Mouse (Mus musculus) midbrain, embryonic 12.5 days (tissue): Measurements from ENCODE around the gene Ephb1. TPM values are rescaled to one million over a fixed set of nuclear protein-coding genes. Genes with fewer than 3 reads are reported as not detected.

ENCODE experiments used
- ATAC-seq: fragments of 200-750 bp; cut with Nextera tagmentation; 2 replicates; pipeline ENCODE4 v1.8.0; 2017; ENCODE audit warnings: low read depth, moderate TSS enrichment, moderate library complexity; ENCODE audit not compliant: low FRiP score
- H3K27ac ChIP-seq: fragments of 300-500 bp; sonication (generic); replicated peaks from 2 replicates; pipeline ENCODE4 v1.5.1; 2016; ENCODE audit warnings: mild to moderate bottlenecking
- H3K27me3 ChIP-seq: fragments of 300-500 bp; sonication (generic); 2 replicates; pipeline ENCODE4 v1.6.1; 2016; ENCODE audit warnings: mild to moderate bottlenecking
- H3K36me3 ChIP-seq: fragments of 300-500 bp; sonication (generic); 2 replicates; pipeline ENCODE4 v1.6.1; 2016
- H3K4me1 ChIP-seq: fragments of 300-500 bp; sonication (generic); 2 replicates; pipeline ENCODE4 v1.6.1; 2016
- H3K4me2 ChIP-seq: fragments of 300-500 bp; sonication (generic); replicated peaks from 2 replicates; pipeline ENCODE4 v1.6.1; 2016; ENCODE audit warnings: mild to moderate bottlenecking, moderate library complexity
- H3K4me3 ChIP-seq: fragments of 300-500 bp; sonication (generic); 2 replicates; pipeline ENCODE4 v1.5.1; 2016; ENCODE audit warnings: mild to moderate bottlenecking
- H3K9ac ChIP-seq: fragments of 300-500 bp; sonication (generic); replicated peaks from 2 replicates; pipeline ENCODE4 v1.6.1; 2016; ENCODE audit warnings: mild to moderate bottlenecking, moderate library complexity
- H3K9me3 ChIP-seq: fragments of 300-500 bp; sonication (generic); 2 replicates; pipeline ENCODE4 v1.6.1; 2016; ENCODE audit warnings: mild to moderate bottlenecking
- WGBS: fragments of 180-500 bp; shearing (Covaris S2); methylation state at CpG from one replicate; pipeline ENCODE4 v1.1.7; 2016; 5-methylcytosine and 5-hydroxymethylcytosine counted together
- polyA plus RNA-seq: library from polyadenylated mRNA; unstranded; fragments of >200 nt; fragmentation: Nextera tagmentation; extraction: Ambion mirVana; gene quantifications from 2 replicates; pipeline ENCODE4 v1.2.1, GENCODE M21; 2016

The Ephb1 gene
- polyA plus RNA-seq, 1 experiment from 2014 or later = 29.9 TPM

DNA sequence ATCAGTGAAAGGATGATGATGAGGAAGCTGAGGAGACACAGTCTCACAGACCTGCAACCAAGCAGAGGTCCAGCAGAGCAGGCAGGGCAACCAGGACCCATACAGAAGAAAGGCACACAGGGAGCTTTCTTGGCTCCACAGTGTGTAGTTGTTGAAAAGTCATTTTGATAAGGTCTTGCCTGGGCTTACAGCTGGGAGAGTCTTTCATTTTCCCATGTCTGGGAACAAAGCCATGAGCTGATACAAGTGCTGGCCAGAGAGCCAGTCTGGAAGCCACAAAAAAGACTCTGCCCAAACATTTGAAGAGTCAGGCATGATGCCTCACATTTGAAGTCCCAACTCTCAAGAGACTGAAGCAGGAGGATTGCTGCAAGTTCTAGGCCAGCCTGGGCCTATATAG, 339.0 kb downstream of the Ephb1 start:
- ATAC-seq = no peak
- Histone ChIP-seq H3K4me2 (no peak overlapping the region), H3K27me3 (no peaks in the 10 kb centered on the region), H3K36me3 (no peaks in the 10 kb centered on the region), H3K9me3 (peaks cover 5% of the 10 kb centered on the region; the same call in 1 of the 2 replicates), H3K4me1 (no peaks in the 10 kb centered on the region), H3K9ac (no peak overlapping the region), H3K27ac (no peak overlapping the region), H3K4me3 (no peak overlapping the region)

DNA sequence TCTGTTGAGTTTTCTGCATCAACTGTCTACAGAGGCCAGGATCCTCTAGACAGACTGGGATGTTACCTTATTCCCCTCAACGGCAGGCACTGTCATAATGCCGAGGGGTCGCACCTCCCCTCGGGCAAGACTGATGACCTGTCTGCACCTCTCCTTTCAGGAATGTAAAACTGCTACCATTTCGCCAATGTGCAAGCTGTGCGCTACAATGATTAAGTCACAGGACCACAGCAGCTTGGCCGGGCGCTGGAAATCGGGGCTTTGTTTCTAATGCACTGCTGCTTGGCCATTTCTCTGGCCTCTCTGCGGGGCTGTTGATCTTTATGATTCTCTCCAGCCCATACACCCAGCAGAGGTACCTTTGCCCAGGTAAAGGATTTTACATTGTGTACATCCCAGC, 346.8 kb downstream of the Ephb1 start:
- WGBS = 87% methylated on average over 10 of the region's 10 CpGs
- no peak overlapping the region for H3K9ac ChIP-seq
- no peak overlapping the region for H3K4me3 ChIP-seq
- H3K36me3 ChIP-seq = no peaks in the 10 kb centered on the region
- H3K4me1 ChIP-seq = peaks cover 8% of the 10 kb centered on the region; the same call in 1 of the 2 replicates
- no peaks in the 10 kb centered on the region for H3K9me3 ChIP-seq
- H3K27me3 ChIP-seq = 0 out of 2 replicates have a peak, but pooled peaks cover 5% of the 10 kb centered on the region
- H3K4me2 ChIP-seq = no peak overlapping the region
- no peak overlapping the region for H3K27ac ChIP-seq
- no peak for ATAC-seq

DNA sequence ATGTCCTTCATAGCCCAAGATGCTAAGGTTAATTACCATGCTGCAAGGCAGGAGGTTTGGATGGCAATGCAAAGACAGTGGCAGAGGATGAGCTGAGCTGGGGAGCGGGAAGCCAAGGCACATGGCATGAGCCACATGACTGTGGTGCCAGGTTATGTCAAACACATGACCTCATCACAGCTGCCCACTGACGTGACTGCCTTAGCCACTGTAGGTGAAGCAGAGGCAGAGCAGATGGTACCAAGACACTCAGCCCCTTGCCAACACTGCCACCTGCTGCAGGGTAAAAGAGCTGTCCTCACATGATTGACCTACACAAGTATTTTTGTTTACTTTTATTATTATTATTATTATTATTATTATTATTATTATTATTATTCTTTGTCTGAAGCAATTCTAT, 348.0 kb downstream of the Ephb1 start:
- 70% methylated on average over 2 of the region's 2 CpGs for WGBS

DNA sequence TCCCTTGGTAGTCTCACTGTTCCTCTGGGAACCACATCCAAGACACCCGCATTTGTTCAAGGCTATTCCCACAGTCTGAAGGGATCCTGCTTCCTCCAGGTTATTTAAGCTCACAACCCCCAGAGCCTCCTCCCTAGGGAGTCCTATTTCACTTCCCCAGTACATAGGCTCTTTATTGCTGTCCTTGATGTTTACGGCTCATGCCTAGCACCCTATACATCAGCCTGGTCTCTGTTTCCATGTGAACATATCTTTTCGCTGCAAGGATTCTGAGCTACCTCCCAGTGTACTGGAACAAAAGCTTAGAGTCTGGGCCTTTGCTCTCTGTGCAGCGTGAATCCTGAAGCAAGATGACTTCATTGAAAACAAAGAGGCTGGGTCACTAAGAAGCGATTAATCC, 351.6 kb downstream of the Ephb1 start:
- no peak for ATAC-seq
- H3K4me3 ChIP-seq = no peak overlapping the region
- 0 out of 2 replicates have a peak, but pooled peaks cover 2% of the 10 kb centered on the region for H3K9me3 ChIP-seq
- 0 out of 2 replicates have a peak, but pooled peaks cover 5% of the 10 kb centered on the region for H3K27me3 ChIP-seq
- H3K4me2 ChIP-seq = no peak overlapping the region
- peaks cover 8% of the 10 kb centered on the region; the same call in 1 of the 2 replicates for H3K4me1 ChIP-seq
- H3K36me3 ChIP-seq = peaks cover 5% of the 10 kb centered on the region; the same call in 1 of the 2 replicates
- H3K27ac ChIP-seq = 0 out of 2 replicates have a peak overlapping the region, but pooled peaks have one; percentile 6
- H3K9ac ChIP-seq = no peak overlapping the region
- 29% methylated on average over 5 of the region's 5 CpGs for WGBS

More for the DNA sequence above, 348.0 kb downstream of the Ephb1 start:
- Histone ChIP-seq H3K27me3 (0 out of 2 replicates have a peak, but pooled peaks cover 5% of the 10 kb centered on the region), H3K9ac (no peak overlapping the region), H3K4me2 (no peak overlapping the region), H3K4me1 (peaks cover 8% of the 10 kb centered on the region; the same call in 1 of the 2 replicates), H3K4me3 (no peak overlapping the region), H3K27ac (no peak overlapping the region), H3K36me3 (no peaks in the 10 kb centered on the region), H3K9me3 (no peaks in the 10 kb centered on the region)
- ATAC-seq = no peak

DNA sequence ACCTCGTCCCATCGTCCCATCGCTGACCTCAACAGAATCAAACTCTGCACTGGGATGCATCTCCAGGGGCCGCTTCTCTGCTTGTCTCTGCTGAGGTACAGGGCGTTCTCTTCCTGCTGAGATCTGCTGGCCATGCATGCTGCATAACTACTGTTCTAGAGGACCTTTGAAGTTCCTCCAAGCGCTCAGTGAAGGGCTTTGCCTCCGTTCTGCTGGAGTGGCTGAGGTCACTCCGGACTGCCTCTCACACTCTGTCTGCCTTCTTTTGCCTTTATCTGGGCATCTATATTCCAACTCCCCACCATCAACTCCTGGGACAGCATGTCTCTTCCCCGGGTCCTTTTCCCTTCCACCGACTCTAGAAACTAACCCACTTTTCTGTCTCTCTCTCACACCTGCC, 352.3 kb downstream of the Ephb1 start:
- WGBS = 91% methylated on average over 10 of the region's 10 CpGs
- no peak for ATAC-seq
- Histone ChIP-seq H3K9me3 (0 out of 2 replicates have a peak, but pooled peaks cover 2% of the 10 kb centered on the region), H3K4me3 (no peak overlapping the region), H3K9ac (no peak overlapping the region), H3K27me3 (0 out of 2 replicates have a peak, but pooled peaks cover 5% of the 10 kb centered on the region), H3K4me2 (no peak overlapping the region), H3K4me1 (peaks cover 9% of the 10 kb centered on the region; the same call in 1 of the 2 replicates), H3K36me3 (peaks cover 5% of the 10 kb centered on the region; the same call in 1 of the 2 replicates), H3K27ac (no peak overlapping the region)

DNA sequence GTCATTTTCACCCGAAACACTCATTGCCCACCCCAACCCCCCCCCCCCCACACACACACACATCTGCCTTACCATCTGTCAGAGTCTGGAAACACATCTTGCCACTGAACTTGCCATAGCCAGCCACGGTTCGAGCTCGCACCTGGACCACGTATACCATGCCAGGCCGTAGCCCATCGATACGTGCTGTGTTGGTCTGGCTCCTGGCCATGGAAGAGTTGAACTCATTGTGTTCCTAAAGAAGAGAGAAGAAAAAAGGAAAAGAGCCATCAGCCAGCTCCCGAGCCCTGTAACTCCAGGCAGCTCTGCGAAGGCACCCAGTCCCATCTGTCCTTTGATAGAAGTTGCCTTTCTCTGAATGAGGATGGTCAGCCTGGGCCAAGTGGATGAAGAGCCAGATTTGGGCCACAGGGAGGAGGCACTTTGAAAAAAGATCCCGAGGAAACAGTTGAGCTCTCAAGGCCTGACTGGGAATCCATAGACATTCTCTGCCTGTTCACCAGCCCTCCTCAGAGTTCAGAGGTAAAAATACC, 352.8 kb downstream of the Ephb1 start:
- 0 out of 2 replicates have a peak, but pooled peaks cover 2% of the 10 kb centered on the region for H3K9me3 ChIP-seq
- H3K36me3 ChIP-seq = peaks cover 5% of the 10 kb centered on the region; the same call in 1 of the 2 replicates
- peaks cover 13% of the 10 kb centered on the region; the same call in 1 of the 2 replicates for H3K4me1 ChIP-seq
- no peak overlapping the region for H3K27ac ChIP-seq
- no peak overlapping the region for H3K9ac ChIP-seq
- no peak for ATAC-seq
- no peak overlapping the region for H3K4me3 ChIP-seq
- 95% methylated on average over 11 of the region's 11 CpGs for WGBS
- no peak overlapping the region for H3K4me2 ChIP-seq
- 0 out of 2 replicates have a peak, but pooled peaks cover 5% of the 10 kb centered on the region for H3K27me3 ChIP-seq

DNA sequence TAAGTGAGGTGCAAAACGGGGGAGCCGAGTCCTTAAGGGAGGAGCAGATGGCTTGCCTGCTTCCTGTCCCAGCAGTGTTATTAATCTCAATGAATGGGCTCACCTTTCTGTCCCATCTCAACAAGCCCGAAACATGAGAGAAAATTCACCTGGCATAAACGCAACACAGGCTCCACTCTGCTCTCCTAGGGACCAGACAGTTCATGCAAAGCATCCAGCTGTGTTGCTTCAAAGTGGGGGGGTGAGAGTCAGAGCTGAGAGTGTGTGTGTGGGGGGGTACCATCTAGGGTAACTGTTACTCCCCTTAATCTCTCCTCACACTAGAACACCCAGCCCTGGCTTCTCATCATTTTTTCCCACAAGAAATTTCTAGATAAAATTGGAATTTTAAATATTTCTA, 354.8 kb downstream of the Ephb1 start:
- H3K4me1 ChIP-seq = peaks cover 13% of the 10 kb centered on the region; the same call in 1 of the 2 replicates
- no peak overlapping the region for H3K27ac ChIP-seq
- no peak overlapping the region for H3K9ac ChIP-seq
- no peak for ATAC-seq
- 0 out of 2 replicates have a peak, but pooled peaks cover 2% of the 10 kb centered on the region for H3K9me3 ChIP-seq
- H3K4me2 ChIP-seq = no peak overlapping the region
- H3K4me3 ChIP-seq = no peak overlapping the region
- peaks cover 5% of the 10 kb centered on the region; the same call in 1 of the 2 replicates for H3K36me3 ChIP-seq
- H3K27me3 ChIP-seq = 0 out of 2 replicates have a peak, but pooled peaks cover 5% of the 10 kb centered on the region
- WGBS = 92% methylated on average over 4 of the region's 4 CpGs

DNA sequence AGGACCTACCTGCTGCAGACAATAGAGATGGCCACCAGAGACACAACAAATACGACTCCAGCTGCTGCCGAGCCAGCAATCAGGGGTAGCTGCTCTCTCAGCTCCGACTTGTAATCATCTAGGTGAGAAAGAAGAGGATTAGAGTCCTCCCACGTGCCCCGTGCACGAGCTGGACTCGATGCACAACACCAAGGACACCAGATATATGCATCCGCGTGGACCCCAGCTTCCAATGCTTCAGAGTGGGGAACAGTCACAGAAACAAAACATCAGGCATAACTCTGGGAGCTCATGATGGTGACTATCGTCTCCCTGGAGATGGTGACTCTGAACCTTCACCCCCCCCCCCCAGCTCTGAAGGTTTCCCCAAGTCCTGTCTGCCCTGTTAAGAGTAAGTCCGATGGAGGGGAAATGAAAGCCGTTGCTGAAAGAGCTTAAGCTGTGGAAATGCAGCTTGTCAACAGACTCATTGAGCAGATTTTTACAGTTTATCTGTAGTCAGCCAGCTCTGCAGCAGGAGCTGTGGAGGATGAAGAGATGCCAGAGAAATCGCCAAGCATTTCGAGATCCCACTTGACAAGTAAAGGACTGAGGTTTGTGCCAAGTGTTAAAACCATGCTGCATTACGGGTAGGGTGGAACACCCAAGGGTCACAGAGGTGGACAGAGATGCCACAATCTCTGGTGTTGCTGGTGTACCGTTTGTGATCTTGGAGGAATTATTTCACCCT, 357.6 kb downstream of the Ephb1 start:
- no peak for ATAC-seq
- peaks cover 5% of the 10 kb centered on the region; the same call in 1 of the 2 replicates for H3K36me3 ChIP-seq
- 74% methylated on average over 16 of the region's 16 CpGs for WGBS
- H3K4me1 ChIP-seq = peaks cover 5% of the 10 kb centered on the region; the same call in 1 of the 2 replicates
- no peak overlapping the region for H3K27ac ChIP-seq
- H3K9ac ChIP-seq = no peak overlapping the region
- no peak overlapping the region for H3K4me2 ChIP-seq
- H3K4me3 ChIP-seq = no peak overlapping the region
- H3K27me3 ChIP-seq = no peaks in the 10 kb centered on the region
- H3K9me3 ChIP-seq = 0 out of 2 replicates have a peak, but pooled peaks cover 2% of the 10 kb centered on the region

DNA sequence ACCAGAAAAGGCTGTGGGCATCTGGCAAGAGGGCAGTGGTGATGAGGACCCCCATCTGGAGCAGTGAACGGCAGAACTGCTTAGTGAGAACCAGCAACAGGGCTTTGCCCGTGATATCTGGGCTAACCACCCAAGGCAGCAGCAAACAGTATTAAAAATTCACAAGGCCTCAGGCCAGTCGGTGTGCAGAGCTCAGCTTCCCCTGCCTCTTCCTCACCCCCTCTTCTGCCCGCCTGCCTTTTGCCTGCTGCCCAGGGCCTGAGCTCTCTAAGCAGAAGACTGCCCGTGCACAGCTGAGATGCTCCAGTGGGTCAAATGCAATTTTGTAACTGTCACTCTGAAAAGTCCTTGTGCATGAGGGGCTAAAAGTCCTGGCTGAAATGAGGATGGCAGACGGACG, 358.3 kb downstream of the Ephb1 start:
- peaks cover 5% of the 10 kb centered on the region; the same call in 1 of the 2 replicates for H3K4me1 ChIP-seq
- no peaks in the 10 kb centered on the region for H3K27me3 ChIP-seq
- 0 out of 2 replicates have a peak overlapping the region, but pooled peaks have one; percentile 25 for H3K27ac ChIP-seq
- H3K4me2 ChIP-seq = no peak overlapping the region
- H3K36me3 ChIP-seq = peaks cover 5% of the 10 kb centered on the region; the same call in 1 of the 2 replicates
- 0 out of 2 replicates have a peak, but pooled peaks cover 2% of the 10 kb centered on the region for H3K9me3 ChIP-seq
- H3K9ac ChIP-seq = no peak overlapping the region
- H3K4me3 ChIP-seq = no peak overlapping the region
- no peak for ATAC-seq
- WGBS = 79% methylated on average over 7 of the region's 7 CpGs

DNA sequence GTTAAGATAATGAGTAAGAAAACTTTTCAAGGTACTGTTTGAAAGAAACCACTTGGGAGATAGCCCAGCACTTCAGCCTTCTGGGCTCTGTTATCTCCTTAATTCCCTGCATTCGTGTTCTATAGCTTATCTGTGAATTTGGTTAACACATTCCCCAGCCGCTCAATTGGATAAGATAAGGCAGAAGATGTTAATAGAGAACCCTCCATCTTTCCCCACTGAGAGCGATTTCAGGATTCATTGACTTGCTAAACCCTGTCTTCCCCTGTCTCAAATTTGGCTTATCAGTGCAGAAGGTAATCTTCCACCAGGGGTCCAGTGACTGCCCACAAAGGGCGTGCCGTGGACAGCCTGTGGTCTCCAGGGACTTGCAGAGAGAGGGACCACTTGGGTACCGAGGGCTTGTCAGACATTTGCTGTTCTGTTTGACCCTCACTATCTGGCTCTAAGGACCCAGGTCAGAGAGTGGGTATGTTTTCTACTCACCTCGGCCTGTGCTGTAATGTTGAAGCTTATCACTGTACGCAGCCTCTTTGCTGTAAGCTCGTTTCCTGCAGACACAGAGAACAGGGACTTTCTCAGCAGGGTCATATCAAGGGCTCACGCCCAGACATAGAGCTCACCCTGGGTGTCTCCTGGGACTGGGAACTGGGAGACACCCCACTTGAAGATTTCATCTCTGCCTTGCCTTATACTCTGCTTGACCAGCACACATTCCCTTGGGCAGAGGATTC, 358.9 kb downstream of the Ephb1 start:
- peaks cover under 1% of the 10 kb centered on the region; the same call in 1 of the 2 replicates for H3K36me3 ChIP-seq
- no peak overlapping the region for H3K4me3 ChIP-seq
- H3K27ac ChIP-seq = no peak overlapping the region
- peaks cover 5% of the 10 kb centered on the region; the same call in 1 of the 2 replicates for H3K4me1 ChIP-seq
- 0 out of 2 replicates have a peak, but pooled peaks cover under 1% of the 10 kb centered on the region for H3K9me3 ChIP-seq
- ATAC-seq = no peak
- 67% methylated on average over 10 of the region's 10 CpGs for WGBS
- H3K4me2 ChIP-seq = no peak overlapping the region
- H3K27me3 ChIP-seq = no peaks in the 10 kb centered on the region
- no peak overlapping the region for H3K9ac ChIP-seq

DNA sequence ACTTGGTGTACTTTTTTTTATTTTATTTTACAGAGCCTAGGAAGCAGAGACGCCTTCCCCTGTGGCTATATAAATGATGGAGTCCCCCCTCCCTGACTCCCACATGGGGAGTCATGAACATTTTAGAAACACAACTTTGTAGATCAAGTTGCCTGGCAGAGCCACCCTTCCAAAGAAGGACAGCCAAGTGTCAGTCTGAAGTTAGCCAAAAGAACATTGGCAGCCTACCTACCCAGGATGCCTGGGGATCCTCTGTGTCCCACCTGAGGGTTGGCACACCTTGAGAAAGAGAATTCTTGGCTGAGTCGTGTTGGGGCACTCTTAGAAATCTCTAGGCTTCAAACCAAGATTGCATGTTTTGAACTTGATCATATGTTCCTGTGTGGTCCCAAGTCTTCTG, 360.4 kb downstream of the Ephb1 start:
- WGBS = 88% methylated on average over 2 of the region's 2 CpGs
- no peak for ATAC-seq
- H3K9me3 ChIP-seq = no peaks in the 10 kb centered on the region
- no peak overlapping the region for H3K4me2 ChIP-seq
- H3K4me3 ChIP-seq = no peak overlapping the region
- H3K27ac ChIP-seq = no peak overlapping the region
- peaks cover 5% of the 10 kb centered on the region; the same call in 1 of the 2 replicates for H3K4me1 ChIP-seq
- no peak overlapping the region for H3K9ac ChIP-seq
- no peaks in the 10 kb centered on the region for H3K36me3 ChIP-seq
- H3K27me3 ChIP-seq = no peaks in the 10 kb centered on the region
